Mouse (Mus musculus): ENCODE data around the gene Stx1b. TPM values are rescaled to one million over a fixed set of nuclear protein-coding genes. Genes with fewer than 3 reads are reported as not detected.
"Not testable (repeated sequence)": the region's sequence is repeated elsewhere in the genome, so short reads cannot be mapped to it uniquely, and the experiment has no call there.

Stx1b gene
- polyA plus RNA-seq, 1 experiment from 2014 or later = 0.25 TPM

DNA sequence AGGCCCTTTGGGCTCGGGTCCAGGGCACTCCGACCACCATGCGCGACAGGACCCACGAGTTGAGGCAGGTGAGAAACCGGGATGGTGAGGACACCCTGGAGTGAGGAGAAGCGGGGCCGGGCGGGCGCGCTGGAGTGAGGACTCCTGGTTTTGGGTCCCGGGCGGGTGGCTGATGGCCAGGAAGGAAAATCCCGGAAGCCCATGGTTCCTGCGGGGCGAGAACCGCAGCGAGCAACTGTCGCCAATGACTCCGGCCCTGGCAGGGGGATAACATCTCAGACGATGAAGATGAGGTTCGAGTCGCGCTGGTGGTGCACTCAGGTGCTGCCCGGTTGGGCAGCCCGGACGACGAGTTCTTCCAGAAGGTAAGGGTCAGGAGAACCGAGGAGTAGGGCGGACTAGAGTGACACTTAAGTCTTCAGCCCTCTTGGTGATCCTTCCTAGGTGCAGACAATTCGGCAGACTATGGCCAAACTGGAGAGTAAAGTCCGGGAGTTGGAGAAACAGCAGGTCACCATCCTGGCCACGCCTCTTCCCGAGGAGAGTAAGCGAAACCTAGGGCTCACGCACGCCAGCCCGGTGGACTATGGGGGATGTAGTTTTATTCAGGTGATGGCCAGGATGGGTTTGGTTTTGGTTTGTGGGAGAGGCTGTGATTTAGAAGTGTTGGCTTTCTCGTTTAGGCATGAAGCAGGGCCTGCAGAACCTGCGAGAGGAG is 17.8 kb upstream of the Stx1b start:
- H3K9ac ChIP-seq (ENCODE audit: low read depth, low read length) = peak overlapping the region; percentile 76
- peak; percentile 72 for ATAC-seq (ENCODE audit: low read depth)
- H3K9me3 ChIP-seq (replicated peaks; ENCODE audit: control insufficient read depth, low read length) = no peaks in the 10 kb centered on the region
- WGBS (ENCODE audit: insufficient replicate concordance) = under 1% methylated on average over 40 of the region's 40 CpGs
- peaks cover 14% of the 10 kb centered on the region for H3K4me1 ChIP-seq (ENCODE audit: control insufficient read depth, low read depth, low read length)
- peak overlapping the region; percentile 98 for H3K4me2 ChIP-seq (ENCODE audit: low read depth, low read length)
- peak overlapping the region; percentile 82 for H3K27ac ChIP-seq (ENCODE audit: low read length)
- peak overlapping the region; percentile 73 for H3K4me3 ChIP-seq (ENCODE audit: low read depth, low read length)
- H3K36me3 ChIP-seq (ENCODE audit: control insufficient read depth, insufficient read depth) = peaks cover 7% of the 10 kb centered on the region
- no peaks in the 10 kb centered on the region for H3K27me3 ChIP-seq (ENCODE audit: control insufficient read depth, insufficient read depth, low read depth, low read length)

DNA sequence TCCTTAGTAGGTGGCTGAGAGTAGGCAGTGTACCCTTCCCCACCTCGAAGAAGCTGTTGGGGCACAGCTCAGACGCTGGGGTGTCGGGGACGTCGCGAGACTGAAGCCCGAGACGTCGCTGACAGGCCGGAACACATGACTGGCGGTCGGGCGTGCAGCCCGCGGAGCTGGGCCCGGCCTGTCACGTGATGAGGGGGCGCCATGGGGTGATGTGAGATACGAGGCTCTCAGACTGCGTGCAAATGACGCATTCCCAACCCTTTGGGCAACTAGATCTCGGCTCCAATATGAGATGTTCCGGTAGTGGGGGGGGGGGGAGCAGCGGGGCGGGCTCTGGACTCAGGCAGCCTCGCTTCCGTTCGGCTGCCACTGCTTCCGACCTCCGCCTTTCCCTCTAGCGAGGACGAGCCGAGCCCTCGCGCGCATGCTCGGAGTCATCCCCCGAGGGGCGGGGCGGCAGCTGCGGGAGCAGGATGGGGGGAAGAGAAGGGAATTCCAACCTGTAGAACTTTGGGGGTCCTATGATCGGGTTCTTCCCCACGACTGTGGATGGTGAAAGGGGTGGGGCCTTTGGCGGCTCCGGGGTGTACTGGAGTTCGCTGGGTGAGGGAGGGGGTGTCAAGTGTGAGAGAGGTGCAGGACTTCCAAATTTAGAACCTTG is 17.1 kb upstream of the Stx1b start:
- peaks cover 14% of the 10 kb centered on the region for H3K4me1 ChIP-seq (ENCODE audit: control insufficient read depth, low read depth, low read length)
- H3K4me3 ChIP-seq (ENCODE audit: low read depth, low read length) = peak overlapping the region; percentile 73
- H3K27me3 ChIP-seq (ENCODE audit: control insufficient read depth, insufficient read depth, low read depth, low read length) = no peaks in the 10 kb centered on the region
- H3K9me3 ChIP-seq (replicated peaks; ENCODE audit: control insufficient read depth, low read length) = no peaks in the 10 kb centered on the region
- peak; percentile 87 for ATAC-seq (ENCODE audit: low read depth)
- H3K27ac ChIP-seq (ENCODE audit: low read length) = peak overlapping the region; percentile 82
- under 1% methylated on average over 46 of the region's 46 CpGs for WGBS (ENCODE audit: insufficient replicate concordance)
- H3K9ac ChIP-seq (ENCODE audit: low read depth, low read length) = peak overlapping the region; percentile 76
- H3K4me2 ChIP-seq (ENCODE audit: low read depth, low read length) = peak overlapping the region; percentile 98
- H3K36me3 ChIP-seq (ENCODE audit: control insufficient read depth, insufficient read depth) = peaks cover 7% of the 10 kb centered on the region

DNA sequence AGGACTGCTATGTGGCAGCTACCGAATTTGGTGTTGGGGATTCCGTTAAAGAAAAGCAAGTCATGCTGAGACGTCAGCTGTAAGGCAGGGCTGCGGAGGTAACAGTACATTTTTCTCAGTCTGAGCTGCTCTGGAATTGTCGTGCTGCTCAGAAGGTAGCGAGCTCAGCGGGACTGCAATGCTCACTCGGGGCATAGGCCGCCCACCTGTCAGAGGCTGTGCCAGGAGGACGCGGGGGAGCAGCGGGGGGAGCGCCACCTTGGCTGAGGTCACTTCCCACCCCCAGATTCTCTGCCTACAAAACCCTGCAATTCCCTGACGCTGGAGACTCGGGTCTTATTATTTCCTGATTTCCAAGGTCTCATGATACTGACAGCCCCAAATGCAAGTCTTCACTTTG is 16.5 kb upstream of the Stx1b start:
- H3K9ac ChIP-seq (ENCODE audit: low read depth, low read length) = peak overlapping the region; percentile 76
- peak overlapping the region; percentile 82 for H3K27ac ChIP-seq (ENCODE audit: low read length)
- H3K9me3 ChIP-seq (replicated peaks; ENCODE audit: control insufficient read depth, low read length) = no peaks in the 10 kb centered on the region
- peak; percentile 15; the same call in 1 of the 2 replicates for ATAC-seq (ENCODE audit: low read depth)
- H3K4me2 ChIP-seq (ENCODE audit: low read depth, low read length) = peak overlapping the region; percentile 98
- H3K4me1 ChIP-seq (ENCODE audit: control insufficient read depth, low read depth, low read length) = peaks cover 14% of the 10 kb centered on the region
- WGBS (ENCODE audit: insufficient replicate concordance) = 3% methylated on average over 15 of the region's 15 CpGs
- peak overlapping the region; percentile 73 for H3K4me3 ChIP-seq (ENCODE audit: low read depth, low read length)
- H3K36me3 ChIP-seq (ENCODE audit: control insufficient read depth, insufficient read depth) = peaks cover 7% of the 10 kb centered on the region
- no peaks in the 10 kb centered on the region for H3K27me3 ChIP-seq (ENCODE audit: control insufficient read depth, insufficient read depth, low read depth, low read length)

DNA sequence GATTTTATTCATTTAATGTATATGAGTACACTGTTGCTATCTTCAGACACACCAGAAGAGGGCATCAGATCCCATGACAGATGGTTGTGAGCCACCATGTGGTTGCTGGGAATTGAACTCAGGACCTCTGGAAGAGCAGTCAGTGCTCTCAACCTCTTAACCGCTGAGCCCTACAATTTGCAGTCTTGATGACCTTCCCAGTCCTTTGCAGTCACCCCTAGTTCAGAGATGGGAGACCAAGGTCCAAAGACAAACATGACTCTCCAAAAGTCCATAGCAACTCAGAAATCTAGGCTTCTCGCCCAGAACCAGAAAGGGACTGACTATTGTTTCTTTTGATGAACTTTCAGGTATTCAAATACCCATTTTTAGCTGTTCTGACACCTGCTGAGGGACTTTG is 15.7 kb upstream of the Stx1b start:
- H3K9me3 ChIP-seq (replicated peaks; ENCODE audit: control insufficient read depth, low read length); ATAC-seq (ENCODE audit: low read depth); H3K9ac ChIP-seq (ENCODE audit: low read depth, low read length); H3K4me2 ChIP-seq (ENCODE audit: low read depth, low read length); H3K27me3 ChIP-seq (ENCODE audit: control insufficient read depth, insufficient read depth, low read depth, low read length); H3K36me3 ChIP-seq (ENCODE audit: control insufficient read depth, insufficient read depth); H3K4me3 ChIP-seq (ENCODE audit: low read depth, low read length); H3K27ac ChIP-seq (ENCODE audit: low read length): not testable (repeated sequence)
- 77% methylated on average over 2 of the region's 2 CpGs for WGBS (ENCODE audit: insufficient replicate concordance)
- H3K4me1 ChIP-seq (ENCODE audit: control insufficient read depth, low read depth, low read length) = peaks cover 14% of the 10 kb centered on the region

DNA sequence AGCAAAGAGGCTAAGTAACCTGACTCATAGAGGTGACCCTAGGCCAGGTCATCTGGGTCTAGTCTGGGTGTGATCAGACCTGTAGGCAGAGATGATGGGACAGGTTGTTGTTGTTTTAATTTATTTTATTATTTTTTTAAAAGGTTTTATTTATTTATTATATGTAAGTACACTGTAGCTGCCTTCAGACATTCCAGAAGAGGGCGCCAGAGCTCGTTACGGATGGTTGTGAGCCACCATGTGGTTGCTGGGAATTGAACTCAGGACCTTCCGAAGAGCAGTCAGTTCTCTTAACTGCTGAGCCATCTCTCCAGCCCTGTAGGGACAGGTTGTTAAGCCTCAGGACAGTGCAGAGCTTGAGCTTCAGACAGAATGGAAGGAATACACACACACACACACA is 13.5 kb upstream of the Stx1b start:
- H3K27ac ChIP-seq (ENCODE audit: low read length); H3K9ac ChIP-seq (ENCODE audit: low read depth, low read length); H3K4me2 ChIP-seq (ENCODE audit: low read depth, low read length); ATAC-seq (ENCODE audit: low read depth); H3K27me3 ChIP-seq (ENCODE audit: control insufficient read depth, insufficient read depth, low read depth, low read length); H3K9me3 ChIP-seq (replicated peaks; ENCODE audit: control insufficient read depth, low read length); H3K4me3 ChIP-seq (ENCODE audit: low read depth, low read length); H3K36me3 ChIP-seq (ENCODE audit: control insufficient read depth, insufficient read depth): not testable (repeated sequence)
- 73% methylated on average over 4 of the region's 4 CpGs for WGBS (ENCODE audit: insufficient replicate concordance)
- H3K4me1 ChIP-seq (ENCODE audit: control insufficient read depth, low read depth, low read length) = peaks cover 13% of the 10 kb centered on the region

DNA sequence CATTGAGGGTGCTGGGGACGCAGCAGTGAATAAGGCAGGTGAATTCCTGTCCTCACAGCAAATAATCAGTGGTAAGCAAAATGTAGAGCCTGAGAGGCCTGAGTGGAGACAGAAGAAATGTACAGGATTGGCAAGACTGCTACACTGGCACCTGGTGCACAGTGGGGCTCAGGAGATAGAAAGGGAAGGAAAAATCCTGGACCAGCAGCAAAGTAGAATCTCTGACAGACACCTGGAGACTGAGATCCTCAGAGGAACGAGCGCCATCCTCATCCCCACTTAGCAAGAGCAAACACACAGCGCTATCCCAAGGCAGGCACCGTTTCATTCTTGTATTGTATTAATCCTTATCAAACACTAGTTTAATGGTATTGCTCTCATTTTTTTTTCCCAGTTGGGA is 13.1 kb upstream of the Stx1b start:
- 76% methylated on average over 5 of the region's 5 CpGs for WGBS (ENCODE audit: insufficient replicate concordance)
- no peaks in the 10 kb centered on the region for H3K9me3 ChIP-seq (replicated peaks; ENCODE audit: control insufficient read depth, low read length)
- H3K27ac ChIP-seq (ENCODE audit: low read length) = no peak overlapping the region
- H3K36me3 ChIP-seq (ENCODE audit: control insufficient read depth, insufficient read depth) = no peaks in the 10 kb centered on the region
- no peak overlapping the region for H3K4me3 ChIP-seq (ENCODE audit: low read depth, low read length)
- H3K4me1 ChIP-seq (ENCODE audit: control insufficient read depth, low read depth, low read length) = peaks cover 9% of the 10 kb centered on the region
- H3K4me2 ChIP-seq (ENCODE audit: low read depth, low read length) = no peak overlapping the region
- H3K27me3 ChIP-seq (ENCODE audit: control insufficient read depth, insufficient read depth, low read depth, low read length) = no peaks in the 10 kb centered on the region
- H3K9ac ChIP-seq (ENCODE audit: low read depth, low read length) = no peak overlapping the region
- ATAC-seq (ENCODE audit: low read depth) = no peak

DNA sequence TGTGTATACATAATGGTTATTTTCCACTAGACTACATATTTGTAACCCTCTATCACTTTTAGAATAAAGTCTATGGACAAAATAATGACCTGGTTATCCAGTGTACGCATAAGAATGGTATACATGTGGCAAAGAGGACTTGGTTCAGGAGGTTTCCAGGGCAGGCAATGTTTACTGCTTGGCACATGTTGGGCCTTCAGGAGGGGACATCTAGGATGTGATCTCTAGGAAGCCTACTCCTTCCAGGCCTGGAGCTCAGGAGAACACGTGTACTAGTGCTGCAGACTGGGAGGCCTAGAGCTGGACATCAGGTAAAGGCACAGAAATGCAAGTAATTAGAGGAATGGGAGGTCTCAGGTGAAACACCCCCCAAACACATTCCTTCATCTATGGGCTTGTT is 11.2 kb upstream of the Stx1b start:
- Histone ChIP-seq H3K4me2 (ENCODE audit: low read depth, low read length) (no peak overlapping the region), H3K36me3 (ENCODE audit: control insufficient read depth, insufficient read depth) (no peaks in the 10 kb centered on the region), H3K9ac (ENCODE audit: low read depth, low read length) (no peak overlapping the region), H3K27me3 (ENCODE audit: control insufficient read depth, insufficient read depth, low read depth, low read length) (peaks cover 3% of the 10 kb centered on the region; the same call in 1 of the 2 replicates), H3K4me3 (ENCODE audit: low read depth, low read length) (no peak overlapping the region), H3K9me3 (replicated peaks; ENCODE audit: control insufficient read depth, low read length) (no peaks in the 10 kb centered on the region), H3K27ac (ENCODE audit: low read length) (no peak overlapping the region), H3K4me1 (ENCODE audit: control insufficient read depth, low read depth, low read length) (peaks cover 2% of the 10 kb centered on the region)
- 63% methylated on average over 2 of the region's 2 CpGs for WGBS (ENCODE audit: insufficient replicate concordance)
- ATAC-seq (ENCODE audit: low read depth) = no peak

DNA sequence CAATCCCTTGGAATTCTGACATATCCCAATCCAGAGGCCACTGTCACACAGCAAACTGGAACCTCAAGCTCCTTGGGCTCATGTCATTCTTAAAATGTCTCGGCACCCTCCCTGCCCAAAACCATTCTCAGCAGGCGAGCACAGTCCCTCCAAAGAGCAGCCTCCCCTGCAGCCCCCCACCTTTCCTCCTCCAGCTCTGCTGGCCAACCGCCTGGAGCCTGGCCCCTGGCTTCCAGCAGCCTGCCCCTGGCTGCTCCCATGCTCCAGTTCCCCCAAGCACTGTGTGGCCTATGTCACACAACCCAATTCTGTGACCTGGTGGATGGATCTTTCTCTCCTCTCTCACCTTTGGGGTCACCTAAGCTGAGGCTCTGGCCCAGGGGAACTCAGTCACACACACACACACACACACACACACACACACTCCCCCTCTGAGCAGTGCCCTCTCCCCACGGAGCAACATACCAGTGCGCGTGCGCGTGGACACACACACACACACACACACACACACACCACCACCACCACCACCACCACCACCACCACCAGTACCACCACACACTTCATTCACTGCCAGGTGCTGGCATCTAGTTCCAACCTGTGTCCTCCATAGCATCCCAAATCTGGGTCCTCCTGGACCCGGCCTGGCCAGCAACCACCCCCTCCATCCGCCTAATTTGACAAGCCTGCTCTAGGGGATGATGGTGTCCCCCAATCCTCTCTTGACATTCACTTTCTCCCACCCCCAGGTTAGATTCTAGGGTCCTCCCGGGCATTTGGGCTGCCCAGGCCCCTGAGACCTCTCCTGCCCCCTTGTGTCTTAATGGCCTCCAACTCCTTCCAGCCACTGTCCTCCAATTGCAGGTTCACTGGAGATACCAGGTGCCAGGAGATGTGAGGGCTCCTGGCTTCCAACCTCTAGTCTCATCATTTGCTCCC is 845 bp downstream of the Stx1b start:
- ATAC-seq (ENCODE audit: low read depth) = no peak
- Histone ChIP-seq H3K27me3 (ENCODE audit: control insufficient read depth, insufficient read depth, low read depth, low read length) (peaks cover 9% of the 10 kb centered on the region), H3K9ac (ENCODE audit: low read depth, low read length) (no peak overlapping the region), H3K9me3 (replicated peaks; ENCODE audit: control insufficient read depth, low read length) (no peaks in the 10 kb centered on the region), H3K27ac (ENCODE audit: low read length) (no peak overlapping the region), H3K36me3 (ENCODE audit: control insufficient read depth, insufficient read depth) (no peaks in the 10 kb centered on the region), H3K4me1 (ENCODE audit: control insufficient read depth, low read depth, low read length) (no peaks in the 10 kb centered on the region), H3K4me3 (ENCODE audit: low read depth, low read length) (no peak overlapping the region), H3K4me2 (ENCODE audit: low read depth, low read length) (no peak overlapping the region)
- WGBS (ENCODE audit: insufficient replicate concordance) = 68% methylated on average over 11 of the region's 11 CpGs

Data from liver, embryonic 16.5 days (tissue).